8 mouse cellular contexts compared by ENCODE assay signal in genomic region chrX:71816931-71817361, GRCm38 (mm10). TPM values are rescaled to one million over a fixed set of nuclear protein-coding genes. Genes with fewer than 3 reads are reported as not detected.
A peak's percentile ranks its signal among the peaks of the same experiment; 100 is the strongest.
DNase-seq lines count a peak whose midpoint lies in the region; ATAC-seq lines count a peak whose summit lies in the region.

No protein-coding gene starts in this region.

- H3K9ac ChIP-seq in forebrain, embryonic 16.5 days (replicated peaks; ENCODE audit: low read depth, low read length): peak overlapping the region; percentile 70

- peaks cover 4% of the 10 kb centered on the region; the same call in 1 of the 2 replicates for H3K4me1 ChIP-seq in forebrain, embryonic 16.5 days (replicated peaks; ENCODE audit: control insufficient read depth, insufficient read depth, low read length)

- H3K36me3 ChIP-seq in forebrain, embryonic 16.5 days (ENCODE audit: control insufficient read depth, insufficient read depth): no peaks in the 10 kb centered on the region

- DNase-seq in layer of hippocampus, adult 11-12 months (ENCODE audit: low spot score): peak; percentile 2
- no peak for DNase-seq in layer of hippocampus, postnatal 25 days (ENCODE audit: extremely low spot score in 1 of 2, low spot score in 1 of 2)
- peak; percentile 10 for DNase-seq in adipocyte (ENCODE audit: low spot score)
- DNase-seq in lung, postnatal 36 days: peak; percentile 0
- DNase-seq in urinary bladder, postnatal 10 days (ENCODE audit: low spot score): no peak
- DNase-seq in spleen, postnatal 36 days (ENCODE audit: low spot score in 2 of 2): no peak
- no peak for DNase-seq in adrenal gland, adult 8-10 months

- H3K9me3 ChIP-seq in forebrain, embryonic 16.5 days (ENCODE audit: control insufficient read depth, low read length): no peaks in the 10 kb centered on the region

- 14% methylated on average over 14 of the region's 14 CpGs for WGBS in forebrain, embryonic 16.5 days

- peak overlapping the region; percentile 58 for H3K4me2 ChIP-seq in forebrain, embryonic 16.5 days (ENCODE audit: low read length)

- no peak; the same call in none of the 2 replicates for ATAC-seq in forebrain, embryonic 16.5 days

- peak overlapping the region; percentile 65; the same call in 1 of the 2 replicates for H3K27ac ChIP-seq in forebrain, embryonic 16.5 days (ENCODE audit: low read length)

- H3K27me3 ChIP-seq in forebrain, embryonic 16.5 days (replicated peaks; ENCODE audit: control insufficient read depth, insufficient read depth, low read length): no peaks in the 10 kb centered on the region

- H3K4me3 ChIP-seq in forebrain, embryonic 16.5 days (replicated peaks; ENCODE audit: low read length): peak overlapping the region; percentile 67

RNA-seq across cellular contexts. Expression of gene Vma21, which starts 1.2 kb away (rescaled TPM):
- 10 to 100 TPM; 33.4 to 35.1 TPM for total RNA-seq in layer of hippocampus, postnatal 25 days (2021)
- 51.2 and 54.8 TPM in 2 replicates for polyA plus RNA-seq in forebrain, embryonic 16.5 days (2015; fragmentation: Nextera tagmentation; extraction: Ambion mirVana)
- 10 to 100 TPM; 38.8 to 54.3 (median 46.6) TPM for total RNA-seq in adrenal gland, adult 8-10 months (2022)

Comparison
In these comparisons a context has a peak if more than half of its experiments do, and no peak if none do; other contexts are left out.
1. DNase-seq: peak in layer of hippocampus, adult 11-12 months (single experiment), adipocyte (single experiment) and lung, postnatal 36 days (single experiment); none in layer of hippocampus, postnatal 25 days (0 of 2), urinary bladder, postnatal 10 days (single experiment), spleen, postnatal 36 days (0 of 2) and adrenal gland, adult 8-10 months (single experiment).